Mouse (Mus musculus) natural killer cell, adult 2 months (primary cell): Measurements from ENCODE around the gene Fam120a.

Experiments used
- DNase-seq, 2 experiments: peaks; one replicate each; pipeline ENCODE4 v3.0.0; 2022; ENCODE audit warnings: low spot score in 2 of 2

The Fam120a gene

DNA sequence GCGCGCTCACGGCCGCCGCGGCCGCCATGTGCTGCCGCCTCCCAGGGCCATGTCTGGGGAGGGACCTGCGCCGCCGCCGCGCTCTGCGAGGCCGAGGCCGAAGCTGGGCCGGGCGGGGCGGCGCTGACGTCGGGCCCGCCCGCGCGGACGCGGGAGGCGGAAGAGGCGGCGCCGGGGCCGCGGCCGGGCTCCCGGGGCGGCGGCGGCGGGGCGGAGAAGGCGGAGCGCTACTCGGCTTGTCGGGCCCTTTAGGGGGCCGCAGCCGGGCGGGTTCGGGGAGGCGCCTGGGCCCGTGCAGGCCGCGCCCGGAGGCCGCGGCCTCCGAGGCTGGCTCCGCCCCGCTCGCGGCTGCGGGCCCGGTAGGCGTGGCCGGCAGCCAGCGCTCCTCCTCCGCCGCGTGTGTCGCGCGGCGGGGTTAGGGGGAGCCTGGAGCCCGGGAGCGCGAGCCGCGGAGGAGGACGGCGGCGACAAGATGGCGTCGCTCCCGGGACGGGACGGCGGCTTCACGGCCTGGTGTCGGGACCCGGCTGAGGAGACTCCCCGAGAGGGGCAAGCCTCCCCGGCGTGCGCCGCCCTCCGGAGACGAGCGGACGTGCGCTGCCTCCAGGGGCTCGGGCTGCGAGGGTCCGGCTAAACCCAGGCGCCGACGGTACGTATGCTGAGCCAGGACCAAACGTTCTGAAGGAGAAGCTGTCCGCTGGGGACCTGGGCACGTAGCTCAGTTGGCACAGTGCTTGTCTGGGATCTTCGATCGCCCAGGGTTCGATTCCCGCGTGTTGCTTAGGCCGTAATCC is at the start of gene Fam120a:
TSS of gene Fam120a (minus strand) at position 62 of the 794 bp plus-strand sequence.
- peak; percentile 69 to 79 for DNase-seq

DNA sequence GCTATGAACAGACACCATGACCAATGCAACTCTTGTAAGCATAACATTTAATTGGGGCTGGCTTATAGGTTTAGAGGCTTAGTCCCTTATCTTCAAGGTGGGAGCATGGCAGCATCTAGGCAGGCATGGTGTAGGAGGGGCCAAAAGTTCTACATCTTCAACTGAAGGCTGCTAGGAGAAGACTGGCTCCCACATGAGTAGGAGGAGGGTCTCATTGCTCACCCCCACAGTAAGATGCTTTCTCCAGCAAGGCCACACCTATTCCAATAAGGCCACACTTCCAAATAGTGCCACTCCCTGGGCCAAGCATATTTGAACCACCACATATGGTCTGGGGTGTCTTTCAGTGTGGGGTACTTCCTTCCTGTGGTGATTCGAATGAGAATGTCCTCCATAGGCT is 49.6 kb upstream of the Fam120a start:
- DNase-seq: no peak

DNA sequence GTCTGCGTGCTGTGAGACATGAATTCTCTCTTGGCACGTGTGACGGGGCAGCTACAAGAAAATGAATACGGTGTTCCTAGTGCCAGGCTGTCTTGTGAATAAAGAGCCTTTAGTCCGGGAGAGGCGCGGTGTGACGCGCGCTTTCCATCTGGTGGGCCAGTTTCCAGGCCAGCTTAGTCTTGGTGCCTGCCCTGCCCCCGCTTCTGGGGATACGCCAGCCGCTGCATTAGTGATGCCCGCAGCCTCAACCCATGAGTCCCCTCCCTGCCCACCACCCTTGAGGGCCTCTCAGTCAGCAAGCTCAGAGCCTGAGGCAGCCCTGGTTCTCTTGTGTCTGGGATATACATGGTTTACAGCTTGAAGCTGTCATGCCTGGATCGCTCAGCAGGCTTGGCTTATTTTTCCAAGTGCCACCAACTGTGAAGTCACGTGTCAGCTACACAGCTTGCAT is 48.5 kb upstream of the Fam120a start:
- DNase-seq: peak in 1 of 2 experiments; percentile 11

DNA sequence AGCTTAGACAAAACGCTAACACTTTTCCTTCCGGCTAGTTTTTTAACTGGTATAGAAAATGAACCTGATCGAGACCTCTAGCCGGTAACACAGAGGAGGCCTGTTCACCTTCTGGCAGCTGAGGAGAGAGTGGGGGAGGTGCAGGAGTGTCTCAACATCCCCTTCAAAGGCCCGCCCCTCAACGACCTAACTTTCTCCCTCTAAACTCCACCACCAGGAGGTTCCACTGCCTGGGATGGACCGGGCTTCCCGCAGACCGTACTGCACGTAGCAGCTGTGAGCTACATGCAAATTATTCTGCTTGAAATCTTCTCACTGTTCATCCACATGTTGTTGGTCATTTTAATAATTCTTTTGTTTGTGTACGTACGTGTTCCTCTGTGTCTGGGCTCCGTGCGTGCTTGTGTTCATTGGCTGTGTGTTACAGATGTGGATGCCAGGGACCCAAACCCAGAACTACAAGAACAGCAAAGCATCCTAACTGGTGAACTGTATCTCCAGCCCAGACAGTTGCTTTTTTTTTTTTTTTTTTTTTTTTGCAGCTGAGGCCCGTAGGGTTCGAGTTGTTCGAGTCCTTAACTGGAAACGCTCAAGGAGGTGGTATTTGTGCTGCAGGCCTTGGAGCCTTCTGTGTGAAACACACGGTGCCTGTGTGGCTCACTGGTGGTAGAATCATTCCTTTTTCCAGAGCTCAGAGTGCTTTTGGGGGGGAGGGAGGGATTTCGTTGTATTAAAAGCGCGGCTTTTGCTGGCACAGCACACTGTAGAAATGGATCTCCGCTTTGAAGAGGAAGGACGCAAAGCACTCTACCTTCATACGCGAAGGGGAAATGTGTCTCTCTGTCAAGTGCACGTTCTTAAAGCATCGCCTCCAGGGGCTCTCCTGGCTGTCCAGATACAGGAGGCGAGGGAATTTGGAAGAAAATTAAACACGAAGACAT is 47.8 kb upstream of the Fam120a start:
- DNase-seq: peak; percentile 6 to 40

DNA sequence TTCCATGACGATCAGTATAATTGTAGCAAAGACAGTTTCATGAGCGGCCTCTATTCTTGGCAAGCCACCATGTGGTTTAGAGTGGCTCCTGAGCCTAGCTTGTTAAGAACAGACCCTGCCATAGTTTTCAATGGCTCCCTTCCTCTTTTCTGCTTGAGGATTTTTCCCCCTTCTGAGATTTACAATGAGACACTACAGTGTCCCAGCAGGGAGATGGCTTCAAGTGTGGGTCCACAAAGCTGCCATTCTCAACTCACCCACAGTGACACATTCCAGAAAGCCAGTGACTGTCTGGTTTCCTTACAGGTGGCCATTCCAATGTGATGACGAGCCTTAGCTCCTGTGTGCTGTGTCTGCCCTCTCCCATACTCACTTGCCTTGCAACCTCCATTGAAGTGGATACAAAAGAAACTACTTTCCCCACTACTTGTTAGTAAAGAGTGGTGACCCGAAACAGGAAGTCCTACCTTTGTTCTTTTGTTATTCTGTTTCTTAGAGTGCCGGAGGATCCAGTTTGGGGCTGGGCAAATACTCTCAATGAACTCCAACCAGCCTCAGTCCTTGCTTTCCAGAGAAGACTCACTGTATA is 45.5 kb upstream of the Fam120a start:
- no peak for DNase-seq

DNA sequence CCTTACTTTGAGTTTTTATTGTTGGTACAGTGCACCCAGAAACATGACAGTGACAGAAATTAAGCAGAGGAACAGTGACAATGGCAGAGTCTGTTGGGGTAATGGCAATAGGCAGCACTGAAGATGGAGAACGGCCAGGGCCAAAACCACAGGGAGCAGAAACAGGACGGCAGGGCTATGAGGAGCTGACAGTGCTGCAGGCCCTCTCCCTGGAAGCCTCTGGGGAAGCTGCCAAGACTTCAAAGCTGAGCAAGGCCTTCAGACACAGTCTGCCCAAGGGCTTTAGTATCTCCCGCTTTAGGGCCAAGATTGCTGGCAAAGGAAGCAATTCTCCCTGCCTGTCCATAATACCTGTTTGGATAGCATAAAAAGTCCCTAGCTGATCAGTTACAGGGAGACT is 33.9 kb upstream of the Fam120a start:
- DNase-seq: no peak

DNA sequence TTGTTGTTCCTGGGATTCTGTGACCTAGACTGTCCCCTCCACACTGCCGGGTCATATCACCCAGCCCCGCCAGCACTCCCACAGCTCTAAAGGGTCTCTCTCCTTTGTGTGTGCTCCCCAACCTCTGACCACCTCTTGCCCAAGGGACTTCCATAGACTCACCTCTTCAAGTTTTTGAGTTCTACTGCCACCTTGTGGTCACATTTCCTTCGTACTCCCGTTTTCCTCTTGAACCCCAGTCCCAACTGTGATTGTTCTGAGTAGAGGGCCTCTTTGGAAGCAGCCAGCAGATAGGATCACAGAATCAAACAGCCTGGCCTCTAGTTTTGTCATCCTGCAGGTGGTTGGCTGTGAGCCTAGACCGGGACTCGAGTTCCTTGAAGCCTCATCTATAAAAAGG is 30.8 kb upstream of the Fam120a start:
- DNase-seq: peak; percentile 37 to 58

DNA sequence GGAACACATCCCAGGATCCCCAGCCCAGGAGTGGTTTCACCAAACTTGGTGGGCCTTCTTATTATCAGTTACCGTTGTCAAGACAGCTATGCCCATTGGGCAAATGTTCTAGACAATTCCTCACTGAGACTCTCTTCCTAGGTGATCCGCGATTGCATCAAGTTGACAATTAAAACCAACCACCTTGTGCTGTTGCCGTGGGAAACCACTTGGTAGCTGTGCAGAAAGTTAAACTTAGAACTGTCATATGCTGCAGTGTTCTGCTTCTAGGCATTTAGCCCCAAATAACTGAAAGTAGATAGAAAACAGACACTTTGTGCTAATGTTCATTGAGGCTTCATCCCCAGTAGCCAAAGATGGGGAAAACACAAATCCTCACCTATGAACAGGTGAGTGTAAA is 28.9 kb upstream of the Fam120a start:
- DNase-seq: no peak

DNA sequence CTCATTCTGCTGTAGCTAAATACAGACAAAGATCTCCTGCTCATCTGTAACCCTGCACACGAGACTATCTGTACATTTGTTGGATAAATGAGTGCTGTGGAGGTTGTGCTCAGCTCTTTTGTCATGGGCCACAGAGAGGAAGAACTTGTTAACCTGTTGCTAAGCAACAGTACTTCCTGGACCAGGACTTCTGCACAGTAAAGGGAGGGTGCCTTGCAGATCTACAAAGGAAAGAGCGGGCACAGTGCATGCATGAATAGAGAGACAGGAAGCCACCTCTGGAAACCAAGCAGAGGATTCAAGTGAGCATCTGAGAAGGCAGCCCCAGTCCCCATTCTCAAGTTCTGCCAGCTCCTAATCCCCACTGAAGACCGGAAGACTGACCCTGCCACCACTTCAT is 27.1 kb upstream of the Fam120a start:
- peak in 1 of 2 experiments; percentile 11 for DNase-seq

DNA sequence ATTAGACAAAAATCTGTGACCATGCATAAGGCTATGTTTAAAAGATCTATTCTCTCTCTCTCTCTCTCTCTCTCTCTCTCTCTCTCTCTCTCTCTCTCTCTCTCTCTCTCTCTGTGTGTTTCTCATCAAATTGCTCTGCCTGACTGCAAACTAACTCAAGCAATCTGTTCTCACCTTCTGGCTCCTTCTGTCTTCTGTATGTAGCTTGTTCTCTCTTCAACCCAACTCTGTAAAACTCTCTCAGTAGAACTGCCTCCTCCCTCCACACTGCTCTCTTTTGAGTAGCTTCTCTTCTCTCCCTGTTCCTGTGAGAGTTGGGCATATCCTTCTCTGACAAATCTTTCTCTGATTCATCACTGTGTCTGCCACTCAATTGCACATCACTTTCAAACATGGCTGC is 25.1 kb upstream of the Fam120a start:
- no peak for DNase-seq

DNA sequence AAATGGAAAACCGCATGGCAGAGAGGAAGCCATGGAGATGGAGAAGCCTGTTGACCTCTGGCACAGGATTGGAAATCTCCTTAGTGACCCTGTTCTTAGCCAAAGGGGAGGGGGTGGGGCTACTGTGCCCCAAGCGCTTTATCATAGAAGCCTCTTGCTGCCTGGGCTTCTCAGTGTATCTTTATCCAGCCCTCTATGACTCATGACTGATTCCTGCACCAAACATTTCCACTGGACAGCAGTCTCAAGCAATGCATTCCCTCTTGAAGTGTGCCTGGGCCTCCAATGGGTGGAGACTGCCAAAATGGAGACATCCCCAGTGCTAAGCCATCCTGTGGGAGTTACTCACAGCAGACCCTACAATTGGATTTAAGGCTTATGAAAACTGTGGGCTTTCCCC is 22.3 kb upstream of the Fam120a start:
- no peak for DNase-seq

DNA sequence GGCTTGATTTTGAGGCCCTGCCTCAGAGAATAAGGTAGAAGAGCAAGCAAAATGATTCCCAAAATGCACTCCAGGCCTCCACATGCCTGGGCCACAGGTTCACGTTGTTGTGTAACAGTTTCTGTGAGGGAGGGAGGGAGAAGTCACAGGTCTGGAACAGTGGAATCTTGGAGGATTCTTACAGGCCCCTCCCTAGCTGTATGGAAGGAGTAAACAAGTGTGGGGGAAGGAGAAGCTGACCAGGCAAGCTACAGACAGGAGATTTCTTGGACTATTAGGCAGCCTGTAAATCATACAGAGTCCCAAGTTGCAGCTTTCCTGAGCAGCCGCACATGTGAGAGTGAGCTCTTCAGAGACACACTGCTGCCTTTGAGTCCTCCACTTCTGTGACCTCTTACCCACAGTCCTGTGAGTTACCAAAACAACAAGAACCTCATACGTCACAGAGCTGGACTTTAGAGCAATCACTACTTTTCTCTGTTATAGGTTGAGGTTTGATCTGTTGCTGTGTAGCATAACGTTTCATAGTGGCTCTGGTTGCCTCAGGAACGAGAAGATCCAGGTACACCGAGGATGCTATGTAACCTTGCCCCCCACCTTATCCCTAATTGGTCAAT is 14.8 kb upstream of the Fam120a start:
- DNase-seq: no peak

DNA sequence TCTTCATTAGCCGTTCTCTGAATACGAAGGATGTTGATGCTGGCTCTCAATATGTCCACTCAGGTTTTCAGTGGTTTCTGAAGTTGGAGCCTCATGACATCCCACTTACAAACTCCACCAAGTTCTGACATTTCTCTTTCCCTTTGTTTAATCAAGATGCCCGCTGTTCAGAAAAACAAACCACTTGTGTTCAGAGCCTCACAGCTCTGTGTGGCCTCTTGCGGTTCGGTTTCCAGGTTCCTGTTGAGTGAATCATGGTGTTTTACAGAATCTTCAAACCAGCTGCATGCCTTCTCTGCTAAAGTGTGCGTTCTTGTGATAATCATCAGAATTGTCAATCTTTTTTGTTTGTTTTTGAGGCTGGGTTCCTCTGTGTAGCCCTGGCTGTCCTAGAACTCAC is 11.3 kb upstream of the Fam120a start:
- no peak for DNase-seq

DNA sequence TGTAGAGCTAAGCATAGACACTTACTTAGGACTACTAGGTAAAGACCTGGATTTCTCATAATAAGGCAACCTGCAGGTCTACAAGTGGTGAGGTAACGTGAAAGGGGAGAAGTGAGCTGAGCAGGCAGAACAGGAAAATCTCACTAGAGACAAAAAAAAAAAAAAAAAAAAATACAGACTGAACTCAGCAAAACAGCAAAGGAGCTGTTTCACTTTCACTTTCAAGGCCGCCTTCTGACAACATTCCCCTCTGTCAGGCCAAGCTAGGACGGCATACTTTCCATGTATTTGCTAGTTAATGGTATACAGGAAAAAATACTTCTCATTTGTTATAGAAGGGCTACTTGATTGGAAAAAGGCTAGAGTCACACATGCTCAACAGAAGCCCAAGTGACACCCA is 10.0 kb upstream of the Fam120a start:
- peak; percentile 33 to 40 for DNase-seq

DNA sequence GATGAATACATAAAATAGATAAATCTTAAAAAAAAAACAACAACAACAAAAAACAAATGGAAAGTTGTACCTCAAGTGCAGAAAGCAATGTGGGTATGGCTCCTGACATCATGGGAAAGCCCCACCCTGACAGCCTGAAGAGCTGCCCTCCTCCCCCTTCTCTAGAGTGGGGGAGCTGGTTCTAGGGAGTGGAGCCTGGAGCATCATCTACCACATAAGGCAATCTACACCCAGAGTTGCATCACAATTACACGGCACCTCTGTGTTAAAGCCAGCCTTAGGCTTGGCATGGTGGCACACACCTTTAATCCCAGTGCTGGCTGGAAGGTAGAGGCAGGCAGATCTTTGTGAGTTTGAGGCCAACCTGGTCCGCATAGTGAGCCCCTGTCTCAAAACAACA is 6.9 kb upstream of the Fam120a start:
- DNase-seq: no peak

DNA sequence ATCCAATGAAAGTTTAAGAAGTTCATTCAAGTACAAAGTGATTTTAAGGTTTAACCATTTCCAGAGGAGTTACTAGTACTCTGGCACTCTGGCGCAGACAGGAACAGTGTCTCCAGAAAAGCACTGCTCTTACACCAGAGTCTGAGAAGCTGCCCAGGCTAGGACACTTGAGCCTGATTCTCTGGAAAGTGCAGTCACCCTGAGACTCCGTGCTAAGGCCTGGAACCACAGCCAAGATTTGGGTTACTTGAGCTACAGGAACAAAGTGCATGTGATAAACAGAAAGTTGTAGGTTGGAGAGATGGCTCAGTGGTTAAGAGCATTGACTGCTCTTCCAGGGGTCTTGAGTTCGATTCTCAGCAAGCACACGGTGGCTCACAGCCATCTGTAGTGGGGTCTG is 6.4 kb upstream of the Fam120a start:
- no peak for DNase-seq

DNA sequence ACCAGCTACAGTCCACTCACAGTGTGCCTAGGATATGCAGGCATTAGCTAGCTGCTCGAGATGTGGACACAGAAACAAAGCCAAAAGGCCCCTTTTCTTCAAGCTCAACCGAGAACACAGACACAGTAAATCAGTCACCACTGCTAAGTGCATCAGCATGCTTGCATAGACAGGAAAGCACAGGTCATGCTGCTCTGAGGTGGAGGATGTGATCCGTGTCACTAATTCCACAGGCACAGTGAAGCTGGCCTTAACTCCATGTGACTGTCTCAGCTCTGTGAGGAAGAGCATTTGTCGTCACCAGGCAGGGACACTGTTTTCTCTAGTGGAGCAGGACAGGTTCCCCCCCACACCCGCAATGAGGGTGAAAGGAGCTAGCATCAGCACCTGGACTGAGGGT is 5.4 kb upstream of the Fam120a start:
- no peak for DNase-seq

DNA sequence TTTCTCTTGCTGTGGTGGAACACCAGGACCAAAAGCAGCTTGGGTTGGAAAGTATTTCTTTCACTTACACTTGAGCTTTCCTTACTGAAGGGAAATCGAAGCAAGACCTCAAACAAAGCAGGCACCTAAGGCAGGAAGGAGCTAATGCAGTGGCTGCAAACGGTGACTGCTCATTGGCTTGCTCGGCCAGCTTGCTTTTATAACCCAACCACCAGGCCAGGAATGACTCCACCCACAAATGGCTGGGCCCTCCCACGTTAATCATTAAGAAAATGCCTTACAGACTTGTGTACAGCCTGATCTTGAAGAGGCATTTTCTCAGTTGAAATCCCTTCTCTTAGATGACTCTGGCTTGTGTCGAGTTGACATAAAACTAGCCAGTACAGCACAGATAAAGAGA is 3.2 kb upstream of the Fam120a start:
- DNase-seq: no peak

DNA sequence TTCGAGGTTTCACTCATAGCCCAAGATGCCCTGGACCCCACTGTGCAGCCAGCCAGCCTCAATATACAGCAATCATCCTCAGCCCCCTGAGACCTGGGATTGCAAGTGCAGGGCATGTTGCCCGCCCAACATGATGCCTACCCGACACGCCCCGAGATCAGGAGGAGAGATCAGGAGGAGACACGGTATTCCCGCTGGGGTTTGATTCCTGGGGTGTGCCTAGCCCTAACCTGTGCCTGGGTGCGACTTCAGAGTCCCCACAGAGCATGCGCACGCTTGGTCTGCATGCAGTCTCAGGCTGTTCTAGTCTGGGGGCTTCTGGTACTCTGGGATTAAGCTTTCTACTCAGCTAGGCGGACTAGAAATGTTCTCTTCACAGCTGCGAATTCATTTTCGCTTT is 2.7 kb upstream of the Fam120a start:
- DNase-seq: no peak

DNA sequence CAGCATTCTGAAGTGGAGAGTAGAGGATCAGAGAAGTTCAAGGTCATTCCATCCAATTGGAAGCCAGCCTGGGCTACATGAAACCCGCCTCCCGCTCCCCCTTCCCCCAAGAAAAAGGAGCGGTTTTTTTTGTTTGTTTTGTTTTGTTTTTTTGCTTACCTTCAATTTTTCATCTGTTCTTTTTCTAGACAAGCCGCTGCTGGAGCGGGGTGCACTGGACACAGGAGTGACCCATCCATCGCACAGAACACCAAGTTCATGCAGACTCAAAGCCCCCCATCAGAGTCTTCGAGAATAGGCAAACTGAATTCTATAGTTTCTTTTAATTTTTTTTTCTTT is 902 bp upstream of the Fam120a start:
- no peak for DNase-seq

DNA sequence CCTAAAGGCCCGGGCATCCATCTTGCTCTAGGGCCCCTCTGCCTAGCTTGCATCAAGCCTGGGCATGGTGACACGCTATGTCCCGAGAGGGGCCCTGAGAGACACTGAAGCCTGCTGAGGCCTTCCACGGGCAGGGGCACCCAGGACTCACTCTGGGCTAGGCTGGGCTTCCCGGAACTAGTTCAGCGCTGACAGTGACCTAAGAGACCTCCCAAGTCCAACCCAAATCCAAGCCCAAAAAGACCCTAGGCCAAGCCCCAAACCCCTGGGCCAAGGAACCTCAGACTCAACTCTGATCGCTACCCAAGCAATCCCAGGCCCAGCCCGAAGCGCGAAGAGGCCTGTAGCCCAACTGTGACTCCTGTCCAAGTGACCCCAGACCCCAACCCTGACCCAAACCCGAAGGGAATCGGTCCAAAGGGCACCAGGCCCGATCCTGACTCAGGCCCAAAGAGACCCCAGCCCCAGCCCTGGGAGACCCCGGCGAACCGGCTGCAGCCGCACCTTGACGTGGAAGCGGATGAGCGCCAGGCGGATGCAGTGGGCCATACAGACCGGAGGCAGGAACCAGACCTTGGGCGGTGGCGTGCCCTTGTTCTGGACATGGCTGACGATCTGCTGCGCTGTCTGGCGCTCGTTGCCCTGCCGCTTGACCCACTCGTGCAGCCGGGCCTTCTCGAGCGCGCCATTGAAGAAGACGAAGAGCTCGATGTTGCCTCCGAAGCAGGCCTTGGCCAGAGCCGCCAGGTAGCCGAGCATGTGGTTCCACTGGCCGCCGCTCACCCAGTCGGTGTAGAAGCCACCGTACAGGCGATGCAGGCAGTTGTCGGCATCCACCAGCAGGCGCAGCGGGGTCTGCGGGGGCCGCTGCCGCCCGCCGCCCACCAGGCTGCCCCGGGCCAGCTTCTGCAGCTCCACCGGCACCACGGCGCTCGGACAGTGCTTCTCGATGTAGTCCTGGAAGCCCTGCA is 681 bp downstream of the Fam120a start:
- DNase-seq: peak; percentile 53 to 55
